Mouse (Mus musculus) spleen, adult 18-20 months (tissue): ENCODE measurements around the gene Hpcal1.
A peak's percentile ranks its signal among the peaks of the same experiment; 100 is the strongest.
"Not testable (repeated sequence)": the region's sequence is repeated elsewhere in the genome, so short reads cannot be mapped to it uniquely, and the experiment has no call there.

Experiments
- DNase-seq, 2 experiments: peaks; one replicate each; pipeline ENCODE4 v3.0.0; 2022; ENCODE audit warnings: mixed read lengths in 2 of 2

The Hpcal1 gene

DNA sequence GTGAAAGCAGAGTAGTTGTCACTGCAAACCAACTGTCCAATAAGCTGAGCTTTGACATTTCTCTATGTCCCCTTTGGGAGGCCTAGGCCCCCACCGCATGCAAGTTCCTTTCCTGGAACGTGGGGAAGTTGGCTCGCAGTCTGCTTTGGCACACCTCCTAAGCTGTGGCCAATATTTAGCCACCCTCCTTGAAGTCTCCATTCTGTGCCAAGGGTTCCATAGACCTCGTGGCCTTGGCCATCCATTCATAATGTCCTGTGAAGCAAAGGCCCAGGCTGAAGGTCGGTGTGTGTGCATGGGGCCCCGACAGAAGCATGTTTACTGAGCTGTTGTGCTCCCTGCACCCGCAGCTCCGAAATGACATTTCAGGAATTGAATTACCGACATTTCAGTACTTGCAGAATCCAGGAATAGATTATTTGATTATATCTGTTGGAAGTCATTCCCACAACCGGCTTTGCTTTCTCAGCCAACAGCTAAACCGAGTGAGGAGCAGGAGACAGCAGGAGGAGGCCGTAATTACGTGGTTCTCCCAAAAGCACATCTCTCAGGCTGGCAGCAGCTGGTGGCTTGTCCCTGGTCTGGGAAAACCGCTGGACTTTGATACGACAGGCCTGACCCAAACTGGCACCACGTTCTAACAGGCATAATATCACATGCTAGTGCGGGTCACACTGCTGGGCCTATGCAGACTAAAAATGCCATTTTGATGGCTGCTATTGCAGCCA is 51.1 kb downstream of the Hpcal1 start:
- DNase-seq = no peak

DNA sequence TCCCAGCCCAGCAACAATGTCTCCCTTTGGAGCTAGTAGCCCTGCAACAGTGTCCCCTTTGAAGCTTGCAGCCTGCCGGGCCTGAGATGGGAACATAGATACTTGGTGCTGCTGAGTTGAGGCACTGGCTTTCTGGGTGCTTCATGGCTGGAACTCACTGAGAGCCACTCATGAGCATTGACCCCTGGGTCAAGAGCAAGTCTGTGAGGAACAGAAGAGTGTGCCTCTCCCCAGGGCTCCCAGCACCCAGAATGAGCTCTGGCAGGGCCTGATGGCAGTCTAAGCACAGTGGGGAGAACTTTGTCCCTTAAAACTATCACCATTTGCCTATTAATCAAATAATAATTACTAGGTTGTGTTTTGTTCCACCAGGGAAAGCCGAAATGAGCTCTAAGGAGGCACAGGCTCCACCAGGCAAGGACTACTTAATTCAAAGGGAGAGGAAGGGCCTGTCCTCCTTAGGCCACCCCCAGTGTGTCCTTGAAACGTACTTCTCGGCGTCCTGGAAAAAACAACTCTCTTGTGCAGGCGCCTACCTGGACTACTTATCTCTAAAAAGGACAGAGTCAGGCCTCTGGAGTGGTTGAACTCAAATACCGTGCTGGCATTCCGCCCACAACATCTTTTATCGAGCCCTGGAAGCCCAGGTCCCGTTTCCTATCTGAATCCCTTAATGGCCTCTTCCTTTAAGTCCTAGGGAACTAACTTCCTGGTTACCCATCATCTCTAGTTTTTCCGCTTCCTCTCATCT is 52.1 kb downstream of the Hpcal1 start:
- DNase-seq = no peak

DNA sequence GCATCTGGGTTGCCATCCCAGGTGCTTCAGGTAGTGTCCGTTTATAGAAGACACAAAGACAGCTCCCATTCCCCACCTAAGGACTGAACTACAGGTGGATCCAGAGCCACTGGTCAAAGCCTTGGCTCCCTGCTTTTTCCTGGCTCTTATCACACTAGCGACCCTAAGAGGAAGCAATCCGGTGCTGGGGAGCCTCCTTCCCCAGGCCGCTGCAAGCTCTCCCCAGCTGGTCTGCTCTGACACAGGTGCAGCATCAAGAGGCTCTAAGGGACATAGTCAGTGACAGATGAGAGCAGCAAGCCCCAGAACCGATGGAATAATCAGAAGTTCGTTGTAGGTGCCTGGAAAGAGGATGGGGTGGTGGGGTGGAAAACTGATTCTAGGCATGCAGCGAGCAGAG is 54.8 kb downstream of the Hpcal1 start:
- DNase-seq = no peak

DNA sequence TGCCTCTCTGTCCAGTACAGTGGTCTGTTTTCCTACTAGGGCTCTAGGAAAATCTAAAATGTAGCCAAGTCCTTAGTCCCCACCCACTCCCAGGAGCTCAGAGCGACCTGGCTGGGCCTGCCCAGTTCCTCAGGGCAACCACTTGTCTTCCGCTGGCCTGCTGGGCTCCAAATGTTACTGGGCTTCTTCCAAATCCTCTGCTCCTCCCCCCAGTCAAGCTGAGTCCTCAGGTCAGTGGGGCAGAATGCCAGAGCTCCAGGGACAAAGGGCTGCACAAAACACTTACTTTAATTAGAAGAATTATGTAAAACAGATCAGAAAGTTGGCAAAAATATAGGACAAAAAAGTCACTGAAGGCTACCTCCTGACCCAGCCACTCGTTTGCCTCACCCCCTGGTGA is 56.1 kb downstream of the Hpcal1 start:
- DNase-seq = no peak

DNA sequence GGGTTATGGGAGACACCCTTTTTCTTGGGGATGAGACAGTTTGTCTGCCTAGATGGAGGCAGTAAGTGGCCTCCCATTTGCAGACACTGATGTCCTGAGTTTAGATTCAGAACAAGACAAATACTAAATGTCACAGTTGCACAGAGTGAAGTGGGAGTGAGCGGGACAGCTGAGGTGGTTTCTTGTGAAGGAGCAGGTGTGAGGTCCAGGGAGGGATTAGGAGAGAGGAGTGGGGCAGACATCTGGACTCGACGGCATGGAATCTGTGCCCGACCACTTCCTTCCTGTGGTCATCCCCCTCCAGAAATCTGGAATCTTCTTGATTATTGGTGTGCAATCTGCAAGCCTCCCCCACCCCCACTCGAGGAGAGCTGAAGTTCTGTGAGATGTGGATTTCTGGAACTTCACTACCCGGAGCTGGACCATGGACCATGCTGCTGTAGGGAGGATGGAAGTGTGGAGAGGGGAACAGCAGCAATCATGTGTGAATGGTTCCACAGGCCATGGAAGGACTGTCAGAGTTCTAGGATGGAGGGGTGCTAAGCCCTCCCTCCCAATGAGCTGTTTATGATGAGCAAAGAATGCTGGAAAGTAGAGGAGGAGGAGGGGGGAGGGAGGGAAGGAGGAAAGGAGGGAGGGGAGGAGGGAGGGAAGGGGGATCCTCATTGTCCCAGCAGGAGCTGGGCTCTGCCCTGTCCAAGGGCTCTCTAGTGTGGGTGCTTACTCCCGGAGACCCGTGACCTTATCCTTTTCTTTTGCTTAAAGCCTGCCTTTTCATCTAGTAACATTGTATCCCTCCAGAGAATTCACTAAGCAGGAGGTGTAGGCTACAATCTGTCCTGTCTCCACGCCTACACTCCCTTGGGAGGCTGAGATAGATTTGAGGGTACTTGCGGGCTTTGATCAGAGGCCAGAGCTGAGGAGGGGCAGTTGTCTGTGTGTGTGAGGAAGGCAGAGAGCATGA is 56.8 kb downstream of the Hpcal1 start:
- DNase-seq = no peak

DNA sequence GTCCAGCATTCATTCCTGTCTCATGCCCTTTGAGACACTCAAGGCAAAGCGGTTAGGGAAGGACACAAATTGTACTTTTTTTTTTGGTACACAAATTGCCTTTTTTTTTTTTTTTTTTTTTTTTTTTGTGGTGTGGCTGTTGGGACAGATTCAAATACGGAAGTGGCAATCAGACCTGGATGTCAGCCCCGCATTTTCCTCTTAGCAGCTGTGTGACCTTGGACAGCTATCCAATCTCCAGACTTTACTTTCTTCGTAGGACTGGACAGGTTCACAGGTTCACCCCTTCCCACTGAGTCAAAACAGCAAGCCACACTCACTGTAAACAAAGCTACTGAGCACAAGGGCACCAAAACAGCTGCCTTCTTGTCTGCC is 57.5 kb downstream of the Hpcal1 start:
- DNase-seq = no peak

DNA sequence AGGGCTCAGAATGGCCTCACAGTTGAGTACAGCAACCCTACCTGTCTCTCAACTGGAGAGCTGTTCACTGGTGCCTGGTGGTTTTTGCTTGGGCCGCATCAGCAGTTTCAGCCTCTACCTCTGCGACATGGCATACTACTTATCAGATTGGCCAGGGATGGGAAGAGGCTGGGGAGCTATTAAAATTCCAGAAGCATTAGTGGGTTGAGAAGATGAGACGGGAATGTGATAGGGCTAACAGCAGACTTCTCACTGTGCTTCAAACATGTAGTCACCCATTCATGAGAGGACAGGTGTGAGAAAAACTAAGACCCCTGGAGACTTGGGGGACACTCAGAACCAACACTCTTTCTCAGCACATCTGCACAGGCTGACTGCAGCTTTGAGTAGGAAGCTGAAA is 59.1 kb downstream of the Hpcal1 start:
- no peak for DNase-seq

DNA sequence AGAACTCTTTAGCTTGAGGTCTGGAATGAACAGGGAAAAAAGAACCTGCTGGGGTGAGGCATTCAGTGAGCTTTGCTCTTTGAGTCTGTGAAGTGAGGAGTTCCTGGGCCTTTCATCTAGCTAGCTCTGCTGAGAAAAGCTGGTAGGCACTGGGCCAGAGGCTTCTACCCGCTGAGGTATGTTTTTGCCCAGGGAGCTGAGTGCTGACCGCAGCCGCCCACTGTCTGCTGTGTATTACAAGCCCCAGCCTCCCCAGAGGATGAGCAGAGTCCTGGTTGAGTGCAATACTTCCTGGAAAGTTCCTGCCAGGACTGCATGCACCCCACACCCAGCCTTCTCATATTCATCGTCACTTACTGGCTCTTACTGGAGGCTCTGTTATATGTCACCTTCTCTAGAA is 59.8 kb downstream of the Hpcal1 start:
- DNase-seq = no peak

DNA sequence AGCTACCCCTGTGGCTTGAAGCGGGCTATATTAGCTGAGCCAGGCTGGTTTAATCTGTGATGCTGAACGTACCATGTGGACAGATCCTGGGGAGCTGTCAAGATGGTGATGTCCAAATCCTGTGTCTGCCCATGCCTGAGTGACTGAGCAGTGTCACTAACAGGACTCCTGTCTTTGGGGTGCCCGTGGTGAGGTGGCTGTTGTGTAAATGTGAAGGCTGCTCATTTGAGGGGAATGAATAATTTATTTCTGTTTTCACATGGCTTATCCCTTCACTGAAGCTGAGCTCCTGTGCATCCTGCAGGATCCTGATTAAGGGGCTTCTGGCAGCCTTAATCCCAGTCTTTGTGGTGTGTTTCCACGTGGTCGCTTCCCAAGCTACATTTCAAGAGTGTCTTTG is 62.2 kb downstream of the Hpcal1 start:
- DNase-seq = no peak

DNA sequence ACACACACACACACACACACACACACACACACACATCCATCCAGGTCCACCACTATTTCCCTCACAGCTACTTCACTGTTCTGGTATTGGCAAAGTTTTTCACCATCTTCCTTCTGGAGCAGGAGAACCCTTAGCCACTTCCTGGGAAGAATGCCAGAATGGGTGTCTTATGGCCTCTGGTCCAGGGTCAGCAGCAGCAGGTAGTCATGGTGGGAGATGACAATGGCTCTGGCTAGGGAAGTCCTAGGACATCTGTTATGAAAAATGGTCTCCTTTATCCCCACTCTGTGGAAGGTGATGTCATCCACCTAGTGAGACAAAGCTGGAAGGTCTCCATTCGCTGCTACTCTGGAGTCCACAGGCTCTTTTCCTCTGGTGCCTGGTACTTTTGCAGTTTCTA is 64.1 kb downstream of the Hpcal1 start:
- DNase-seq = no peak

DNA sequence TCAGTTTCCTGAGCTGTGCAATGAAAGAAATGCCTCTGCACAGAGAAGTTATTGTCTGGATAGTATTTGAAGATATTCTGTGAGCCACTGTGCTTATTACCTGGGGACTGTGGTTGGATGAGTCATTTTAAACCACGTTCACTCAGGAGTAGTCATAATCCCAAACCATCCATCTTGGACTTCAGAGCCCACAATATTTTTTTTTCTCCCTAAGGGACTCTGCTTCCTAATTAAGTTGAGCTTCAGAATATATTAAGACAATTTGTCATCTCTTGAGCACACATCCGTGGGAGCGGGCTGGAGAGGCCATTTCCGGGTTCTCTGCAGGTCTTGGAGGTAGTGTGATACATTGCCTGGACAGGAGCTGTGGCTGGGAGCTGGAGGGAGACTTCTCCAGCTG is 66.2 kb downstream of the Hpcal1 start:
- no peak for DNase-seq

DNA sequence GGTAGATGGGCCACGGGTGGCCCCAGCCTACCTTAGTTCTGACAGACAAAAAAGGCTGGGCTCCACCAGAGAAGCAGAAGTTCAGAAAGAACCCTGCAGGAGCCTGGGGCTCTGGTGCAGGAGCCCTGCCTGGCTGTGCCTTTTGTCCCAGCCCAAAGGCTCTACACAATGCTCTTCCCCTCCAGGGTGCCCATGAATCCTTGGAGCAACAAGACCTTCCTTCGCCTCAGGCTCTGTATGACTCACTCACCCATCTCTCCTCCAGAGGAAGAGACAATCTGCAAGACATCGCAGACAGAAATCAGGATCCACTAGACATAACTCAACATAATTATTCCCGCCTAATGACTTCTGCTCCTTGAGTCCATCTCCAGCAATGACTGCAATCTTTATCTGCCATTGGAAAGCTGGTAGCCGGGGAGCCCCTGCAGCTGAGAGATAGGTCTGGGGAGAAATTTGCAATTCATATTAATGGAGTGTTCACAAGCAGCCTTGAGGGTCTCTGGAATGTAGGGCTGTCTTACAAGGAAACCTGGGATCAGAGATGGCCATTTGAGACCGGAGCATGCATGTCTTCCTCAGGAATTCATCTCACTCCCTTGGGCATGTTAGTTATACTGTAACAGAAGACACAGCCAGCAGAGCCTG is 71.8 kb downstream of the Hpcal1 start:
- no peak for DNase-seq

DNA sequence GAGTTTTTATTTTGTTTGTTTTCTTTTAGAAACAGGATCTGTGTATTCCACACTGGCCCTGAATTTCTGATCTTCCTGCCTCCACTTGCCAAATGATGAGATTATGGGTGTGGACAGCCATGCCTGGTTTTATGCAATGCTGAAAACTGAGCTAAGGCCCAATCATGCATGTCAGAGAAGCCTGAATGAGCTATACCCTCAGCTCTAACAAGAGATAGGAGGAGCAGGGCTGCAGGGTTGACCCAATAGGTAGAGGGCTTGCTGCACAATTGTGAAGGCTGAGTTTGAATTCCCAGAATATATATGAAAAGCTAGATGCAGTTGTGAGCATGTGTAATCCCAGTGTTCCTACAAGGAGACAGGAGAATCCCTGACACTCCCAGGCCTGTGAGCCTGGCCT is 72.4 kb downstream of the Hpcal1 start:
- no peak for DNase-seq

DNA sequence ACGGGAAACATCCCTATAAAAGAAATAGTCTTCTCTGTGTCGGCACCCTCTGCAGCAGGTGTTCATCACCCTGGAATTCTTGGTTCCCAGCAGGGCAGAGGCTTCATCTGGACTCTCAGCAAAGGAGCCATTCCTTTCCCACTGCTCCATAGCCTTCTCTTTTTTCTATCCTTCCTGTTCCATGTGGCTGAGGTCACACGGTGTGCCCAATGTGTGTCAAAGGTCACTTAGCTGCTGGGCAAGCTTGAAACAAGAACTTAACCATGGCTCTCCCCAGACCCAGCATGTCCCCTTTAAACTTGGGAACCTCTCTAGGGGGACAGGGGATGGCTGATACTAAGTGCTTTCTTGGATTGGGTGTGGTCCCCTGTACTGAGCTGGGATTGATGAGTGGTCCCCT is 73.3 kb downstream of the Hpcal1 start:
- no peak for DNase-seq

DNA sequence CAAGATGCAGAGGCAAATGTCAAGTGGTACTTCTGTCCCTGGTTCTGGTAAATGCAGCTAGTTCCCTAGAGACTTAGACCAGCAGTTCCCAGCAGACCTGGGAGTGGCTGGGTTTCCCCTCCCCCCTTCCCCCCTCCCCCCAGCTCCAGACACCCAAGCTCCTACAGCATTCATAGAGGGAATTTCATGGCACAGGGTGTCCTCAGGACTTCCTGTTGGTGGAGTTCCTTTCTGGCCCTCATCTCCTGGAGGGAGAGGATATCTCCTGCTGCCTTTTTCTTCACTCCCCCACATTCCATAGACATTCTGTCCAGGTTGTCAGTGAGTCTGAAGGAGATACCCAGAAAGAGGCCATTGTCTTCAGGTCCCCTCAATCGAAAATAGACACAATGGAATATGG is 76.9 kb downstream of the Hpcal1 start:
- DNase-seq = not testable (repeated sequence)

DNA sequence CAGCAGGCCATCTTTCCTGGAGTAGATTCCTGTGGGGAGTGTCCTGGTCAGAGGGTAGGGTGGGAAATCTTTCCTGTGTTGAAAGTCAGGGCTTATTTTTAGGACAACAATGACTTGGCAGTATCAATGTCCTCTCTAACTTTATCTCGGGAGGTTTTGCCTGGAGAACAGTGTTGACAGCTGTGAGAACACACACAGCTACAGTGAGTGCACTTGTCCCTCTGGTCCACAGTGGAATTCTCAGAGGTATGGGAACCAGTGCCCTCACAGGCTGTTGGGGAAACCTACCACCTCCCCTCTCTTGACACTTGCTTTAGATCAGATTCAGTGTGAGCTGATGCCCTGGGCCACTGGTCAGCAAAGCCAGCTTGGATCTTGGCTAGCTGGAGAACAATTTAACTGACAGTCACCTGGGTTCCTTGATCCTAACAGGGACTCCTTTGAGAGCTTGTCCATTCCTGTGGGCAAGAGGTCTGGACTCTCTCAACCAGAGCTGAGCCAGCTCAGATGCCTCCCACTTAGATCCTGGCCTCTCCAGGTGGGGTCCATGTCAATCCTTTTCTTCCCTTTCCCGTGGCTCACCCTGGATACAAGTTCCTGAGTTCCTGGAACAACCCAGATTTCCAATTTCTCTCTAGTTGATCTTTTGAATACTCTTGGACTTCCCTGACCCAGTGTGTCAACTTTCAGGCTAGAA is 79.0 kb downstream of the Hpcal1 start:
- DNase-seq = no peak

DNA sequence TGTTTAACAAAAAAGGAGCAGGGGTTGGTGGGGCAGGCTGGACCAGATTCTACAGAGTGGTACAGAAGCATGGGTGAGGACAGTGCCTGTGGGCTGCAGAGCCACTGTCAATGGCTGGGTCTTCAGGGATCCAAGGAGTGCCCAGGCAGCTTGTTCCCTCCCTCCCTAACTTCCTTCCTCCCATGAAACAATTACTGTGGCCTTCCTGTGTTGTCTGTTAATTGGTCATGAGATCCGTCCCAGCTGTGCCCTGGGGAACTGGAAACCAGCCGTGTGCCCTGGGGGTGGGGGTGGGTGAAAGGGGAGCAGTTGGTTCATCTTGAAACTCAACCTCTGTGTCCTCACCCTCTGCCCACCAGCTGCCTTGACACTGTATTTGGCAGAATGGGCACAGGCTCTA is 79.9 kb downstream of the Hpcal1 start:
- no peak for DNase-seq

DNA sequence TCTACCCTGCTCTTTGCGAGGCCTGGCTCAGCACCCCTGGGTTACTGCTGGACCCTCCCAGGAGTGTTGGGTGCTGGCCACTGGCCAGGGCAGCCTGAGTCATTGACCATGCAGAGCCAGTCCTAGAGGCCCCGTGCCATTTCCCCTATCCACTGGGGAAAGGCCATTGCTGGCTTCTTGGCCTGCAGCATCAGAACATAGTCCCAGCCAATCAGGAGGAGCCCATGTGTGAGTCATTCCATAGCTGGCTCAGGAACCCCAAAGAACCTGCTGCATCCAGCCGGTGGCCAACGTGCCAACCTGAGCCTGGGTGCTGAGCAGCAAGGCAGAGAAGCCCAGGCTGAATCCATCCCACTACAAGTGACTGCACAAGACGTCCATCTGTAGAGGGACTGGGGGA is 83.1 kb downstream of the Hpcal1 start:
- DNase-seq = not testable (repeated sequence)

DNA sequence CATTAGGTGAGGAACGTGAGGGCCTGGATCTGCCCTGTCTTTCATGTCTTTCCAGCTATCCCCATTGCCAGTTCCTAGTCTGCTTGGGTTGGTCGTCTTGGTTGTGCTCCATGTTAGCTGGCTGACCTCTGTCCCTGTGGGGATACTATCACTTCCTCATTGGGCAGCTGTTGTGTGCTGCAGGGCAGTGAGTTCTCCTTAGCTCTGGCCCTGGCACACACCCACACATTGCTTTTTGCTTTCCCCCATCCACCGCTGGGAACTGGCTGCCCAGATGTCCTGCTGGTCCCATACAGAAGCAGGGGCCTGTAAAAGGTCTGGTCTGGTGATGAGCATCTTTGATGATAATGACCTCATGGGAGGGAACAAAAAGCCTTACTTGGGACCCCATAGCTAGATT is 84.2 kb downstream of the Hpcal1 start:
- DNase-seq = not testable (repeated sequence)

DNA sequence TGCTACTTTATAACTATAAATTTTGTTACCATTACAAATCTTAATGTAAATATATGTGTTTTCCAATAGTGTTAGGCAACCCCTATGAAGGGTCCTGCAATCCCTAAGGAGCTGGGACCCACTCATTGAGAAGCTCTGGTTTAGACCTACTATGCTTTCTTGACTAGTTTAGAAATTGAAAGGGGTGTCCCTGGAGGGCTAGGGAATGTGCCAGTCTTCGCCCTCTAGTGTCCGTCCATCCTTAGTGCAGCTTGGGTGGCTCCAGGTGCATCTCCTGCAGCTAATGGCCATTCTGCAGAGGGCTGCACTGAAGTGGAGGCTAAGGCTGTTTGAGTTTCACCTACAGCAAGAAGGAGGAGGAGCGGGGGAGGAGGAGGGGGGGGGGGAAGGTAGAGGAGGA is 87.7 kb downstream of the Hpcal1 start:
- DNase-seq = peak; percentile 7 to 21

DNA sequence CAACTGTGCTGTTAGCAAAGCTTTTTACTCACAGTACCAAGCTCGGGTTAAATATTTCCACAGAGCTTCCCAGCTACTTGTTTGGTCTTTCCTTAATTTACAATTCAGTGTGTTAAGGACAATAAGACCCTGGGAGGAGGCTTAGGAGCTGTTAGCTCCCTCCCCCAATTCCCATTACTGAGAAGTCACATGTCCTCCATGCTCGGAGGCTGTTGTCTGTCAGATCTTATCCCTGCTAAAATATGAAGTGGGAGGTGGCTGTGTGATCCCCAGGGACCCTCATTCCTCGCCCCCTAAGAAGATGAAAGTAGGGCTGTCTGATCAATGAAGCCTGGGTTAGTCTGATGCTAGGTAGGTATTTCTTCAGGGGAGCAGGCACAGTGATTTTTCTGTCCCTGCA is 88.4 kb downstream of the Hpcal1 start:
- no peak for DNase-seq

DNA sequence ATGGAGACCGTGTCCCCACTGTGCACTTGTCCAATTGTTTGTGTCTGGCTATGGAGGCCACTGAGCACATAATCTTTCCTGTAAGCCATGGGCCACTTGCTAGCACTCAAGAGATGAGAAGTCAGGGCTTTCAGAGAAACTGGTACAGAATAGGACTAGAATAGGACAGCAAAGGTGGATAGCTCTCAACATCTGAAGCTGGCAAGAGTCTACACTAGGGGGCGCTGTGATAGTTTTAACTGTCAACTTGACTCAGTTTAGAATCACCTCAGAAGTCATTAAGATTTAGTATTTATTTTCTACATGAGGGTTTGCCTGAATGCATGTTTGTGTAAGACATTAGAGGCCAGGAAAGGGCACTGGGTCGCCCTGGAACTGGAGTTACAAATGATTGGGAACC is 98.8 kb downstream of the Hpcal1 start:
- DNase-seq = no peak
